Mouse (Mus musculus): Measurements from ENCODE around the gene Celsr1. TPM values are rescaled to one million over a fixed set of nuclear protein-coding genes. Genes with fewer than 3 reads are reported as not detected.
A peak's percentile ranks its signal among the peaks of the same experiment; 100 is the strongest.

The Celsr1 gene
- polyA plus RNA-seq, 1 experiment from 2014 or later = 5.1 TPM

DNA sequence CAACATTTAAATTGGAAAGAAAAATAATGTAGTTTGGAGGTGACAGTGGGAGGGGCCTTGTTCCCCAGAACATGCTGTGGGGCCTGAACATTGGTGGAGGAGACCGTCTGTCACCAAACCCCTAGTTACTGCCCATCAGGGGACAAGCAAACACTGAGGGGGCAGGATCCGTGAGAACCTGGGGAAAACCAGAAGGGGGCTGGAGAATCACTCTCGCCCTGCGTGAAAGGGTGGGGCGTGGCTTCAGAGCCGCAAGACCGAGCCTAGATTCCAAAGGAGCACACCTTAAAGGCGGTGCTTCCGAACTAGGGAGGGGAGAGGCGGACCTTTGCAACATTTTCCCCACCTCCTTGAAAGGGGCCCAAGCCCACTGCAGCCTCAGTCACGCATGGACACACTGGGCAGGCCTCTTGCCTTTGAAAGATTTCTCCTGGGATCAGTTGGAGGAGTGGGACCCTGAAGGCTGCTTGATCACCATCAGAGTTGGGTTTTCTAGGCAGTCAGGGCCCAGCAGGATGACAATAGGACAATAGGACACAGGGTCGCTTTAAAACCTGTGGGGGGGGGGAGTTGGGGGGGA, 1.3 kb upstream of the Celsr1 start:
- H3K4me3 ChIP-seq (ENCODE audit: low read depth, low read length) = peak overlapping the region; percentile 58; the same call in 1 of the 2 replicates
- ATAC-seq (ENCODE audit: low FRiP score) (no peak), DNase-seq (ENCODE audit: low spot score) (no peak)
- H3K9me3 ChIP-seq (ENCODE audit: control insufficient read depth, low read length) = no peaks in the 10 kb centered on the region; the same call in 1 of the 2 replicates
- H3K4me1 ChIP-seq (replicated peaks; ENCODE audit: control insufficient read depth, insufficient read depth, low read length) = peaks cover 5% of the 10 kb centered on the region; the same call in 1 of the 2 replicates
- peaks cover 17% of the 10 kb centered on the region for H3K27me3 ChIP-seq (ENCODE audit: control insufficient read depth, insufficient read depth, low read length)
- H3K27ac ChIP-seq (ENCODE audit: low read depth, low read length) = peak overlapping the region; percentile 37
- H3K36me3 ChIP-seq (ENCODE audit: control insufficient read depth, insufficient read depth, low read length) = peaks cover 13% of the 10 kb centered on the region; the same call in 1 of the 2 replicates
- peak overlapping the region; percentile 61; the same call in 1 of the 2 replicates for H3K9ac ChIP-seq (ENCODE audit: low read depth, low read length)
- peak overlapping the region; percentile 91 for H3K4me2 ChIP-seq (replicated peaks; ENCODE audit: low read depth, low read length)
- WGBS = 4% methylated on average over 12 of the region's 12 CpGs

GRCm38 (mm10) chr15:86034021-86034523, 495 bp upstream of the Celsr1 start:
- DNase-seq (ENCODE audit: low spot score) = peak; percentile 82
- Histone ChIP-seq H3K4me2 (replicated peaks; ENCODE audit: low read depth, low read length) (peak overlapping the region; percentile 91), H3K9me3 (ENCODE audit: control insufficient read depth, low read length) (no peaks in the 10 kb centered on the region; the same call in 1 of the 2 replicates), H3K36me3 (ENCODE audit: control insufficient read depth, insufficient read depth, low read length) (peaks cover 13% of the 10 kb centered on the region; the same call in 1 of the 2 replicates), H3K4me3 (ENCODE audit: low read depth, low read length) (peak overlapping the region; percentile 58), H3K4me1 (replicated peaks; ENCODE audit: control insufficient read depth, insufficient read depth, low read length) (peaks cover 5% of the 10 kb centered on the region; the same call in 1 of the 2 replicates), H3K9ac (ENCODE audit: low read depth, low read length) (peak overlapping the region; percentile 61), H3K27ac (ENCODE audit: low read depth, low read length) (peak overlapping the region; percentile 37), H3K27me3 (ENCODE audit: control insufficient read depth, insufficient read depth, low read length) (peaks cover 17% of the 10 kb centered on the region)
- peak; percentile 81 for ATAC-seq (ENCODE audit: low FRiP score)
- WGBS = under 1% methylated on average over 34 of the region's 44 CpGs

DNA sequence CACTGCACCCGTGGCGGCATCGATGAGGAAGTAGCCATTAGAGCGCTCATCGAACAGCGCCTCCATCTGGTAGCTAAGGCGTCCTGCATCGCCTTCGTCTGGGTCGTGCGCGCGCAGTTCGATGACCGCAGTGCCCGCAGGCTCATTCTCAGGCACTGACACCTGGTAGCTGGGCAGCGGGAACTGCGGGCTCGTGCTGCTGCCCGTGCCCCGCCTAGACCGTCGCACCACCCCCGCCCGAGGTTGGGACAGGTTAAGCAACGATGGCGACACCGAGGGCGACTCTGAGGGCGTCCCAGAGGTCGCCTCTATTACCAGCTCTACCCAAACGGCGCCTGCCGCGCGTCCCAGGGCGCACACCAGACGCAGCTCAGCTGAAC, 776 bp downstream of the Celsr1 start:
- Histone ChIP-seq H3K27me3 (ENCODE audit: control insufficient read depth, insufficient read depth, low read length) (peaks cover 17% of the 10 kb centered on the region), H3K4me1 (replicated peaks; ENCODE audit: control insufficient read depth, insufficient read depth, low read length) (peaks cover 5% of the 10 kb centered on the region; the same call in 1 of the 2 replicates), H3K4me2 (replicated peaks; ENCODE audit: low read depth, low read length) (peak overlapping the region; percentile 91), H3K4me3 (ENCODE audit: low read depth, low read length) (peak overlapping the region; percentile 58), H3K27ac (ENCODE audit: low read depth, low read length) (no peak overlapping the region), H3K9ac (ENCODE audit: low read depth, low read length) (peak overlapping the region; percentile 61; the same call in 1 of the 2 replicates), H3K9me3 (ENCODE audit: control insufficient read depth, low read length) (no peaks in the 10 kb centered on the region; the same call in 1 of the 2 replicates), H3K36me3 (ENCODE audit: control insufficient read depth, insufficient read depth, low read length) (peaks cover 13% of the 10 kb centered on the region; the same call in 1 of the 2 replicates)
- no peak for ATAC-seq (ENCODE audit: low FRiP score)
- WGBS = 2% methylated on average over 38 of the region's 38 CpGs
- peak; percentile 82 for DNase-seq (ENCODE audit: low spot score)

GRCm38 (mm10) chr15:86029981-86030380, 3.6 kb downstream of the Celsr1 start:
- peaks cover 13% of the 10 kb centered on the region; the same call in 1 of the 2 replicates for H3K36me3 ChIP-seq (ENCODE audit: control insufficient read depth, insufficient read depth, low read length)
- peaks cover 5% of the 10 kb centered on the region; the same call in 1 of the 2 replicates for H3K4me1 ChIP-seq (replicated peaks; ENCODE audit: control insufficient read depth, insufficient read depth, low read length)
- 77% methylated on average over 14 of the region's 14 CpGs for WGBS
- no peaks in the 10 kb centered on the region; the same call in 1 of the 2 replicates for H3K9me3 ChIP-seq (ENCODE audit: control insufficient read depth, low read length)
- no peak overlapping the region for H3K4me2 ChIP-seq (replicated peaks; ENCODE audit: low read depth, low read length)
- H3K4me3 ChIP-seq (ENCODE audit: low read depth, low read length) = no peak overlapping the region
- DNase-seq (ENCODE audit: low spot score) = no peak
- no peak overlapping the region for H3K9ac ChIP-seq (ENCODE audit: low read depth, low read length)
- no peak for ATAC-seq (ENCODE audit: low FRiP score)
- peaks cover 17% of the 10 kb centered on the region for H3K27me3 ChIP-seq (ENCODE audit: control insufficient read depth, insufficient read depth, low read length)
- H3K27ac ChIP-seq (ENCODE audit: low read depth, low read length) = no peak overlapping the region

DNA sequence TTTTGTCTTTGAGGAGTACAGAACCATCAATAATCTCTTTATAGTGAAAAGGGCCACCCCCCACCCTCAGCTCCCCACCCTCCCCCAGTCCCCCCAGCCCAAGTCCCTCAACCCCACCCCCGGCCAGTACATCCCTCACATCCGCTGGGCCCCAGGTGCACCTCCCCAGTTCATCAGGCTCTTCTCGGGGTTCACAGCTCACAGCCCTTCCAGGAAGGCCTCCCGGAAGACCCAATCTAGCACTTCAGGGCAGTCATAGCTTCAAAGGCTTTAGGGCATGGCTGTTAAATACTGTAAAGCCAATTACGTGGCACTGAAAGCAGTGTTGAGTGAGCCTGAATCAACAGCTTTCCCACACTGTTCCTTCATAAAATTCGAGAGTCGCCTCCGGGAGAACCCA, 5.7 kb downstream of the Celsr1 start:
- H3K27me3 ChIP-seq (ENCODE audit: control insufficient read depth, insufficient read depth, low read length) = peaks cover 3% of the 10 kb centered on the region; the same call in 1 of the 2 replicates
- DNase-seq (ENCODE audit: low spot score) = no peak
- no peak overlapping the region for H3K4me2 ChIP-seq (replicated peaks; ENCODE audit: low read depth, low read length)
- H3K4me1 ChIP-seq (replicated peaks; ENCODE audit: control insufficient read depth, insufficient read depth, low read length) = peaks cover 2% of the 10 kb centered on the region; the same call in 1 of the 2 replicates
- H3K9me3 ChIP-seq (ENCODE audit: control insufficient read depth, low read length) = no peaks in the 10 kb centered on the region; the same call in 1 of the 2 replicates
- no peak overlapping the region for H3K4me3 ChIP-seq (ENCODE audit: low read depth, low read length)
- WGBS = 75% methylated on average over 8 of the region's 8 CpGs
- no peak overlapping the region for H3K9ac ChIP-seq (ENCODE audit: low read depth, low read length)
- H3K36me3 ChIP-seq (ENCODE audit: control insufficient read depth, insufficient read depth, low read length) = peaks cover 13% of the 10 kb centered on the region; the same call in 1 of the 2 replicates
- H3K27ac ChIP-seq (ENCODE audit: low read depth, low read length) = no peak overlapping the region
- no peak for ATAC-seq (ENCODE audit: low FRiP score)

DNA sequence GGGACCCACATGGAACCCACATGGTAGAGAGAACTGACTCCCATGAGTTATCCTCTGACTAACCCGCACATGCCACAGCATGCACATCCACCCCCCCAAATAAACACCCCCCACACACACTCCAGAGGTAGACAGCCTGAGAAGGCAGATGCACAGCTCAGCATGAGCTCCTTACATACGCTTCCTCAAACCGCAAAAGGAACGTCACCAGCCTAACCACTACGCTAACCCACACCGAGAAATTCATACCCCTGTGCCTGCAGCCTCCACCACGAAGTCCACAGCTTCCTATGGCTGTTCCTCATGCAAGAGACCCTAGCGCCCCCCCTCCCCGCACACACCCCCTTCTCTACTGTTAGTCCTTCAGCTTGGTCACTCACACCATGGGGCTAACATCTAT, 11.6 kb downstream of the Celsr1 start:
- no peak overlapping the region for H3K9ac ChIP-seq (ENCODE audit: low read depth, low read length)
- no peak overlapping the region for H3K4me2 ChIP-seq (replicated peaks; ENCODE audit: low read depth, low read length)
- no peak overlapping the region for H3K4me3 ChIP-seq (ENCODE audit: low read depth, low read length)
- no peaks in the 10 kb centered on the region for H3K36me3 ChIP-seq (ENCODE audit: control insufficient read depth, insufficient read depth, low read length)
- WGBS = 89% methylated on average over 9 of the region's 9 CpGs
- DNase-seq (ENCODE audit: low spot score) (no peak), ATAC-seq (ENCODE audit: low FRiP score) (no peak)
- no peaks in the 10 kb centered on the region for H3K27me3 ChIP-seq (ENCODE audit: control insufficient read depth, insufficient read depth, low read length)
- no peak overlapping the region for H3K27ac ChIP-seq (ENCODE audit: low read depth, low read length)
- H3K4me1 ChIP-seq (replicated peaks; ENCODE audit: control insufficient read depth, insufficient read depth, low read length) = no peaks in the 10 kb centered on the region
- H3K9me3 ChIP-seq (ENCODE audit: control insufficient read depth, low read length) = peaks cover 4% of the 10 kb centered on the region; the same call in 1 of the 2 replicates

- H3K27me3 ChIP-seq (ENCODE audit: control insufficient read depth, insufficient read depth, low read length) = no peaks in the 10 kb centered on the region
- H3K9me3 ChIP-seq (ENCODE audit: control insufficient read depth, low read length) = peaks cover 4% of the 10 kb centered on the region; the same call in 1 of the 2 replicates
- H3K9ac ChIP-seq (ENCODE audit: low read depth, low read length) = no peak overlapping the region
- ATAC-seq (ENCODE audit: low FRiP score) (no peak), DNase-seq (ENCODE audit: low spot score) (no peak)
- no peaks in the 10 kb centered on the region for H3K36me3 ChIP-seq (ENCODE audit: control insufficient read depth, insufficient read depth, low read length)
- no peak overlapping the region for H3K4me3 ChIP-seq (ENCODE audit: low read depth, low read length)
- no peak overlapping the region for H3K27ac ChIP-seq (ENCODE audit: low read depth, low read length)
- H3K4me1 ChIP-seq (replicated peaks; ENCODE audit: control insufficient read depth, insufficient read depth, low read length) = no peaks in the 10 kb centered on the region
- no peak overlapping the region for H3K4me2 ChIP-seq (replicated peaks; ENCODE audit: low read depth, low read length)
- WGBS = 70% methylated on average over 9 of the region's 9 CpGs
These were observed 12.3 kb downstream of the Celsr1 start for GRCm38 (mm10) chr15:86021301-86021700.

- Histone ChIP-seq H3K4me2 (replicated peaks; ENCODE audit: low read depth, low read length) (no peak overlapping the region), H3K36me3 (ENCODE audit: control insufficient read depth, insufficient read depth, low read length) (no peaks in the 10 kb centered on the region), H3K27ac (ENCODE audit: low read depth, low read length) (no peak overlapping the region), H3K4me1 (replicated peaks; ENCODE audit: control insufficient read depth, insufficient read depth, low read length) (0 out of 2 replicates have a peak, but pooled peaks cover 2% of the 10 kb centered on the region), H3K27me3 (ENCODE audit: control insufficient read depth, insufficient read depth, low read length) (no peaks in the 10 kb centered on the region), H3K9me3 (ENCODE audit: control insufficient read depth, low read length) (peaks cover 4% of the 10 kb centered on the region; the same call in 1 of the 2 replicates), H3K4me3 (ENCODE audit: low read depth, low read length) (no peak overlapping the region), H3K9ac (ENCODE audit: low read depth, low read length) (no peak overlapping the region)
- 78% methylated on average over 8 of the region's 8 CpGs for WGBS
- no peak for DNase-seq (ENCODE audit: low spot score)
- ATAC-seq (ENCODE audit: low FRiP score) = no peak
These were observed 13.6 kb downstream of the Celsr1 start for GRCm38 (mm10) chr15:86020008-86020407.

Measured in hindbrain, embryonic 11.5 days (tissue).